Mouse (Mus musculus) heart, adult 2 months (tissue): ENCODE results near the gene Mthfr. TPM values are rescaled to one million over a fixed set of nuclear protein-coding genes. Genes with fewer than 3 reads are reported as not detected.

Experiments used
- DNase-seq, 2 experiments: peaks; one replicate each; pipeline ENCODE4 v3.0.0; 2021
- H3K27ac ChIP-seq: fragments of 200-600 bp; 2 replicates; pipeline ENCODE4 v1.8.1; 2022
- H3K27me3 ChIP-seq: fragments of 200-500 bp; 2 replicates; pipeline ENCODE4 v1.6.1; 2012; ENCODE audit warnings: mild to moderate bottlenecking, low read length, inconsistent platforms, mixed read lengths; ENCODE audit not compliant: control insufficient read depth, insufficient read depth
- H3K36me3 ChIP-seq: fragments of 200-500 bp; 2 replicates; pipeline ENCODE4 v1.6.1; 2012; ENCODE audit warnings: low read length, inconsistent platforms; ENCODE audit not compliant: control insufficient read depth, insufficient read depth
- H3K4me1 ChIP-seq: fragments of 200-500 bp; 2 replicates; pipeline ENCODE4 v1.6.1; 2011; ENCODE audit warnings: low read length; ENCODE audit not compliant: control insufficient read depth, insufficient read depth
- H3K4me3 ChIP-seq: fragments of 200-600 bp; 2 replicates; pipeline ENCODE4 v1.8.1; 2022
- H3K79me2 ChIP-seq: fragments of 200-500 bp; replicated peaks from 2 replicates; pipeline ENCODE4 v1.6.1; 2012; ENCODE audit warnings: mild to moderate bottlenecking, inconsistent platforms, low read length, moderate library complexity, mixed read lengths; ENCODE audit not compliant: control insufficient read depth, insufficient read depth
- H3K9ac ChIP-seq: fragments of 200-500 bp; 2 replicates; pipeline ENCODE4 v1.6.1; 2012; ENCODE audit warnings: low read depth, mild to moderate bottlenecking, control low read depth, inconsistent platforms, low read length, mixed read lengths
- CTCF ChIP-seq: fragments of 200-600 bp; IDR thresholded peaks from 2 replicates; pipeline ENCODE4 v1.8.1; 2022; ENCODE audit warnings: antibody characterized with exemption, mild to moderate bottlenecking, moderate library complexity
- EP300 ChIP-seq: fragments of 200-500 bp; IDR thresholded peaks from 2 replicates; pipeline ENCODE4 v1.6.1; 2011; ENCODE audit warnings: low read depth, low read length, control low read depth; ENCODE audit not compliant: insufficient read depth
- POLR2A ChIP-seq: fragments of 200-500 bp; IDR thresholded peaks from 2 replicates; pipeline ENCODE4 v1.6.1; 2011; ENCODE audit warnings: mild to moderate bottlenecking, low read depth, low read length, control low read depth; ENCODE audit not compliant: insufficient read depth
- WGBS: fragments of 180-500 bp; shearing (Covaris S2); methylation state at CpG from one replicate; pipeline ENCODE4 v1.1.7; 2018; 5-methylcytosine and 5-hydroxymethylcytosine counted together
- intact Hi-C: fragments of 180-260 bp; cut with DNase I; formaldehyde crosslinking; loops from one replicate; pipeline ENCODE4 v1.15.1; 2025
- polyA plus RNA-seq: library from polyadenylated mRNA; depleted of rRNA; stranded (reverse); fragments of >200 nt; gene quantifications from 2 replicates; pipeline ENCODE4 v1.2.3, GENCODE M21; 2012
- total RNA-seq, 2 experiments: library from RNA; stranded (reverse); gene quantifications; 2 replicates each; pipeline ENCODE4 v1.2.3; 2021

The Mthfr gene
- total and polyA plus RNA-seq, 3 experiments, result 8.2 to 15.7 (median 11.0) TPM

DNA sequence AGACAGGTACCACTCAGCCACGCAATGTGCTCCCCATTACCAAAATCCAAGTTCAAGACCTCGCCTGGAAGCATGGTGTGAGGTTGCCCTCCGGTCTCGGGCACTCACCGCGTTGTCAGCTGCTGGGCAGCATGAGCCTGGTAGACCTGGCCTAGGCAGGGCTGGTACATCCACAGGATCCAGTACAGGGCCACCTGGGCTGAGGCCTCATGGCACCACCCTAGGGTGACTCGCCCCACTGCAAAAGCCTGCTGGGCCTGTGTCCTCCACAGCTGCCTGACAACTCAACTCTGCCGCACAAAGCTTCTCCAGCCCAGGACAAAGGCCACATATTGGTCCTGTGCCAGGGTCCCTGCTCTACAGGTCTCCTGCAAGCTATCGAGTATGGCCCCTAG is 22.2 kb downstream of the Mthfr start:
- TF ChIP-seq EP300 (no peak), POLR2A (no peak), CTCF (no peak)
- DNase-seq, result no peak
- Histone ChIP-seq H3K27ac (no peak overlapping the region), H3K4me3 (no peak overlapping the region), H3K27me3 (no peaks in the 10 kb centered on the region), H3K4me1 (peaks cover 10% of the 10 kb centered on the region), H3K36me3 (no peaks in the 10 kb centered on the region; the same call in 1 of the 2 replicates), H3K9ac (no peak overlapping the region), H3K79me2 (no peaks in the 10 kb centered on the region)
- intact Hi-C loops, result no loop called here
- 89% methylated on average over 9 of the region's 9 CpGs for WGBS

DNA sequence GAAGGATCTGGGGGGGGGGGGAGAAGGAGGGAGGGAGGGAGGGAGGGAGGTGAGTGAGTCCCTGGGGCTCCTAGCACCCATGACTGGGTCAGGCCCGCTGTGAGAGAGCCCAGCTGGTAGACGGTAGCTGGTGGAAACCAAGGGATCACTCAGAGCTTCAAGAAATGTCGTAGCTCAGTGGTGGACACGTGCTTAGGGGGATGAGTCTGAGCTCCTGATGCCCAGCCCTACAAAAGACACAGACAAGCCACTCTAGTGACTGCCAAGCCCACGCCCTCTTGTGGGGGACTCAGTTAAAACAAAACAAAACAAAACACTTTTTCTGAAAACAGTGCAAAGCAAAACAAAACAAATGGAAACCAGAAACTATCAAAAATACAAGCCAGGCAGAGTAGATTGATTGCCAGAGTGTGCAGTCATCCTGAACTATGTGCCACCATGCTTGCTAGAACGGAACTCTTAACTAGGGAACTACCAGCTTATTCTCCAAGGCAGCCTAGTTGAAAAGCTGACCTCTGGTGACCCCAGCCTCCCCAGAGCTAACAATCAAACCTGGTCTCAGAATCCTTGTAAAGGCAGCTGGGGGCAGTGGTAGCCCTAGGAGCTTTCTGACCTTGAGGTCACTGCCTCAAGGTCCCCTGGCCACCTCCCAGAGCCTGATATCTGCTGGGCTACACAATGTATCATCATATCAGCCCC is 27.0 kb downstream of the Mthfr start:
- no peak for TF ChIP-seq EP300
- peak; percentile 45 for TF ChIP-seq CTCF
- Histone ChIP-seq H3K36me3 (no peaks in the 10 kb centered on the region), H3K79me2 (no peaks in the 10 kb centered on the region), H3K27me3 (no peaks in the 10 kb centered on the region), H3K27ac (peak overlapping the region; percentile 58), H3K4me1 (peaks cover 11% of the 10 kb centered on the region), H3K4me3 (no peak overlapping the region), H3K9ac (no peak overlapping the region)
- 61% methylated on average over 6 of the region's 6 CpGs for WGBS
- no peak for DNase-seq
- intact Hi-C loops, result no loop called here

DNA sequence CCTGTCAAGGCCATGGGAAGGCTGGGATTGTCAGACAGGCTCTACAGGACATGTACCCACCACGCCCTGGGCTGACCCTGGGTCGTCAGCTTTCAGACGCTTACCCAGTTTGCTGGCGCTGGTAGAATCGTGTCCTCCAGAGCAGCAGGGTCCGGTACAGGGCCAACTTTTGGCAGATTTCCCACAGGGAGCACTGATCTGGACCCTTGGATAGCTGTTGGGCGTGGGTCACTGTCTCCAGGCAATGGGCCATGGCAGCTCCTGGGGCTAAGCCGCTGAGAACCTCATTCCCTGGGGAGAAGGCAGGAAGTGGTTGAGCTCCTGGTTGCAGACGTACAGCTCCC is 27.5 kb downstream of the Mthfr start:
- TF ChIP-seq POLR2A, result no peak
- no peak overlapping the region for H3K9ac ChIP-seq
- H3K4me1 ChIP-seq, result peaks cover 9% of the 10 kb centered on the region
- intact Hi-C loops, result no loop called here
- no peaks in the 10 kb centered on the region for H3K27me3 ChIP-seq
- 30% methylated on average over 9 of the region's 9 CpGs for WGBS
- H3K27ac ChIP-seq, result peak overlapping the region; percentile 58
- no peaks in the 10 kb centered on the region for H3K79me2 ChIP-seq
- no peaks in the 10 kb centered on the region for H3K36me3 ChIP-seq
- no peak overlapping the region for H3K4me3 ChIP-seq
- DNase-seq, result peak; percentile 66 to 73

DNA sequence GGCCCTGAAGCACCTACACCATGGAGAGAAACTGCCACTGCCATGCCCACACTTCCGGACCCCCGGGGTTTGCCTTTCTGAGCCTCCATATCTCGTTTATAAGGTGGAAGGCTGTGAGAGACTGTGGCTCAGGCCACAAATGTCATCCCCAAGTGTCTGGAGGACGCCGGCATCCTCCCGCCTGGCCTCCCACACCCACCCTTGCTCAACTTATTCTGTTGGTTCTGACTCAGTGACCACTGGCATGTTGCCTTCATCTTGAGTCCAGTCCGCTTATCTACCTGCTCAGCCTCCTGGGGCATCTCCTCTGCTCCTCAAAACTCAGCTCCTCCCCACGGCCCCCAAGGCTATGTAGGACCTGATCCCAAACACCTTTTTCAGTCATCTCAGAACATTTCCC is 28.5 kb downstream of the Mthfr start:
- no peaks in the 10 kb centered on the region for H3K36me3 ChIP-seq
- H3K4me3 ChIP-seq, result no peak overlapping the region
- intact Hi-C loops, result no loop called here
- TF ChIP-seq CTCF (no peak), POLR2A (no peak), EP300 (no peak)
- peaks cover 9% of the 10 kb centered on the region for H3K4me1 ChIP-seq
- 90% methylated on average over 8 of the region's 8 CpGs for WGBS
- no peaks in the 10 kb centered on the region for H3K27me3 ChIP-seq
- no peak for DNase-seq
- H3K27ac ChIP-seq, result no peak overlapping the region
- no peak overlapping the region for H3K9ac ChIP-seq
- H3K79me2 ChIP-seq, result no peaks in the 10 kb centered on the region

DNA sequence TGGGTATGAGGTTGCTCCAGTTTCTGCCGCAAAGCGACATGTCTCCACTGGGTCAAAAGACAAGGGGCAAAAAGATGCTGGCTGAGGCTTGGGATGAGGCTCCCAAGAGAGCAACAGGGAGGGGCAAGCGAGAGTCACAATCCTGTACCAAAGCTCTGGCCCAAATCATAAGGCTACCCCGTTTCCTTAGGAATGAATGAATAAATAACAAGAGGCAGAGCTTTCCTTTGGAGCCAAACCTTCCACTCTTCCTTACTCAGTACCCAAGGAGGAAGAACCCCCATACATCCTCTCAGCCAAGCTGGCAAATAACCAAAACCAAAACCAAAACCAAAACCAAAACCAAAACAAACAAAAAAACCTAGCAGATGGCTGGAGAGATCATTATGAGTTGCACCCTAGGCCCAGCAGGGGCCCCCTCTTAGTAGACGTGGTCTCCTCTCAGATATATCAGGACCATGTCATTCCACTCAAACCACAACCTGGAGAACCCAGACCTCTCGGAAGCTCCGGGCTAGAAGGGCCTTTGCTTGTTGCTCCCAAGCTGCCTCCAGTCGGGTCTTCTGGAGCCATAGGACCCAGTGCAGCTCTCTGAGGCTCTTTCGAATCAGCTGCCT is 30.8 kb downstream of the Mthfr start:
- H3K36me3 ChIP-seq, result no peaks in the 10 kb centered on the region
- H3K9ac ChIP-seq, result no peak overlapping the region
- WGBS, result 80% methylated on average over 9 of the region's 9 CpGs
- intact Hi-C loops, result no loop called here
- TF ChIP-seq POLR2A (no peak), EP300 (no peak), CTCF (no peak)
- H3K27me3 ChIP-seq, result no peaks in the 10 kb centered on the region
- no peak overlapping the region for H3K27ac ChIP-seq
- no peaks in the 10 kb centered on the region for H3K79me2 ChIP-seq
- peaks cover 9% of the 10 kb centered on the region for H3K4me1 ChIP-seq
- H3K4me3 ChIP-seq, result no peak overlapping the region
- DNase-seq, result no peak

DNA sequence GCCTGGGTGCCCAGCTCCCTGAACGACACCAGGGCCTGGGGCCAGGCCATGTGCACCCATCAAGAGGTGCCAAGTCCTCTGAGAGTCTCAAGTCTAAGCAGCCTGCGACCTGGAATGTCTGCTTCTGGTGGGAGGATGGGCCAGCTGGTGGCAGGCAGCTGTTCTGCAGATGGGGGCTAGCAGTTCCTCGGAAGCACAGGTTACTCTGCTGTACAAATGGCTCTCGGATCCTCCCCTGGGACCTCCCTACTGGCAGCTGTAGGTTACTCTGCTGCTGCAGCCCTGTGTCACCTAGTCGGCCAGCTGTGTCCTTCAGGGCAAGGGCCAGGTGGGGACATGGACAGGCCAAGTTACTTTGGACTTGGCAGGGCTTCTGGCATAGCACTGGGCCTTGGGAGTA is 32.6 kb downstream of the Mthfr start:
- DNase-seq, result peak in 1 of 2 experiments; percentile 58
- Histone ChIP-seq H3K27me3 (no peaks in the 10 kb centered on the region), H3K79me2 (no peaks in the 10 kb centered on the region), H3K4me1 (peaks cover 2% of the 10 kb centered on the region), H3K9ac (no peak overlapping the region), H3K4me3 (no peak overlapping the region), H3K27ac (0 out of 2 replicates have a peak overlapping the region, but pooled peaks have one; percentile 12), H3K36me3 (no peaks in the 10 kb centered on the region)
- WGBS, result 43% methylated on average over 5 of the region's 5 CpGs
- intact Hi-C loops, result no loop called here
- TF ChIP-seq EP300, result no peak
- TF ChIP-seq CTCF, result no peak
- no peak for TF ChIP-seq POLR2A
